Mouse (Mus musculus) cerebral cortex, adult 2 months (tissue): ENCODE results near the gene Pld5.

Source experiments
- WGBS: fragments of 180-500 bp; shearing (Covaris S2); methylation state at CpG from one replicate; pipeline ENCODE4 v1.1.7; 2018; 5-methylcytosine and 5-hydroxymethylcytosine counted together

Gene Pld5

DNA sequence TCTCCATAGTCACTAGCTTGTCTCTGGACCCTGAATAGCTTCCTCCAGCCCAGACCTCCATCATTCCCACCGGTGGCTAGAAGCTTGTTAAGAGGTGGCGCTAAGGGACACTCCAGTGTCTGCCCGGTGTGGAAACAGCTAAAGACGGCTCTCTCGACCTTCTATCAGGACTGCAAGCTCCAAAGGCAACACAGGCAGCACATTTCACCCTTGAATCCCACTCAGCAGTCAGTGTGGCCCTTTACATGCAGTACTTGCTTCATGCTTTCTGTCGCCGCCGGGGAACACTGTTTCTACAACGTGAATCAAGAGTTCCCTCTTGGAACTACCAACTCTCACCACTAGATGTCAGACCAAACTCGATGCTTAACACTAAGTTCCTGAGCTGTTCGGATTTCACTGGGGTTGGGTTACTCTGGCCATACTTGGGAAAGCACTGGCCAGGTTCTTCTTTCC, 338.8 kb downstream of the Pld5 start:
- 9% methylated on average over 11 of the region's 11 CpGs for WGBS

DNA sequence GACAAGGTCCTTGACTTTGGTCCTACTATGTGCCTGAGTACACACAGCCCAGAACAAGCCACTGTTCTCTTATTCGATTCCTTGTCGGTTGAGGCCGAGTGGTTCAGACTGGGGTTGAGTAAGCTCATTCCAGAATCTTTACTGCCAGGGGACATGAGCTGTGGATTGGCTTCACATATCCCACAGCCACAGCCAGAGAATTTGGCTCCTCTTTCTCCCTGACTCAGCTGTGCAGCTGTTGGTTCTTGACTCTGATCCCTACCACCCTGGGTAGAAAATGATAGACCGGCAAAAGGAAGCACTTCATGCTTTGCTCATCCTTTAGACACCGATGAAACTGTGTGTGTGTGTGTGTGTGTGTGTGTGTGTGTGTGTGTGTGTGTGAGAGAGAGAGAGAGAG, 343.7 kb downstream of the Pld5 start:
- 85% methylated on average over 5 of the region's 5 CpGs for WGBS

DNA sequence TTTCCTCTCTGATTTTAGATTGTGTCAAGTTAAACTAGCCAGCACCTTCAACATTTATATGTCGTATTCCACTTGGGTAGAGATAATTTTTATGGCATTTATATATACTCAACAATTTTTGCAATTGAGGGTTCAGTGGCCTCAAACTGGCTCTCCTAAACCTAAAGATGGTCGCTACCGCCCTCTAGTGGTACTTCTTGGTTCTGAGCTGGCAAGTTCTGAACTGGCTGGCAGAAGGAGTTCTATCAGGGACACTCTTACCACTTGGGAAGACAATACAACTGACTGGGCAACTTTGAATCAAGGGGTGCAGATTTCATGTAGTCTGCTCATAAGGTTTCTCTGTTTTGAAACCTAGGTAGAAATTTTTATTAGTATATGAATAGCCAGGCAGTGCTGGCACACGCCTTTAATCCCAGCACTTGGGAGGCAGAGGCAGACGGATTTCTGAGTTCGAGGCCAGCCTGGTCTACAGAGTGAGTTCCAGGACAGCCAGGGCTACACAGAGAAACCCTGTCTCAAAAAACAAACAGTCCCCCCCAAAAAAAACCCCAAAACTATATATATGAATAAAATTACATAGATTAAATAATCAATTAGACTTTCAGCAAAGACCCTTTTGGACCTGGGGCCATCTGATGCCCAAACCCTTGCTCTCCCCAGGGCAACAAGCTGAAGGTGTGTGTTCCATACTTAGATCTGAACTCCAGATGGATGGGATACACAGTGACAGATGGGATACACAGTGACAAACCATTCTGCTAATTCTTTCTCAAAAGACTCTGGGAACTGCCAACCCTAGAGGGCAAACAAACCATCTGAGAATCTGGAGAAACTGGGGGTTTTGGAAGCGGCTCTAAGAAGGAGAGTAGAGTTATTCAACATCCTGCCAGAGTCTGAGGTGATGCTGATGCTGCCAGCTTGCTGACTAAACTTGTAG, 351.0 kb downstream of the Pld5 start:
- 44% methylated on average over 7 of the region's 7 CpGs for WGBS

GRCm38 (mm10) chr1:175921091-175921490, 354.0 kb downstream of the Pld5 start:
- WGBS: 92% methylated on average over 8 of the region's 8 CpGs

DNA sequence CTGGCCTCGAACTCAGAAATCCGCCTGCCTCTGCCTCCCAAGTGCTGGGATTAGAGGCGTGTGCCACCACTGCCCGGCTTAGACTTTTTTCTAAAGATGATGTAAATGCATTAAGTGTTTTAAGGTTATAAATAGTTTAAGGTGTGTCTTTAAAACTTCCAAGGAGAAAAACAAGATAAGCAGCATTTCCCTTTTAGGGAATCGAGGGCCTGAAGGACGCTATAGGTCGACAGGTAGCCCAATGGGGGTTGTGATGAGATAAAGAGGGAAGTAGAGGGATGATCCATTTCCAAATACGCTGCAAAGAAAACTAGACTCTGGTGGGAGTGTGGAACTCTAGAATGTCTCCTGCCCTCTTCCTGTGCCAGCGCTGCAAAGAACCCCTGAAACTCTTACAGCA, 355.1 kb downstream of the Pld5 start, which contains the start of gene Gm38100:
Gene Gm38100 (plus strand): TSS at position 301 of the 400 bp plus-strand sequence.
- 90% methylated on average over 9 of the region's 9 CpGs for WGBS

DNA sequence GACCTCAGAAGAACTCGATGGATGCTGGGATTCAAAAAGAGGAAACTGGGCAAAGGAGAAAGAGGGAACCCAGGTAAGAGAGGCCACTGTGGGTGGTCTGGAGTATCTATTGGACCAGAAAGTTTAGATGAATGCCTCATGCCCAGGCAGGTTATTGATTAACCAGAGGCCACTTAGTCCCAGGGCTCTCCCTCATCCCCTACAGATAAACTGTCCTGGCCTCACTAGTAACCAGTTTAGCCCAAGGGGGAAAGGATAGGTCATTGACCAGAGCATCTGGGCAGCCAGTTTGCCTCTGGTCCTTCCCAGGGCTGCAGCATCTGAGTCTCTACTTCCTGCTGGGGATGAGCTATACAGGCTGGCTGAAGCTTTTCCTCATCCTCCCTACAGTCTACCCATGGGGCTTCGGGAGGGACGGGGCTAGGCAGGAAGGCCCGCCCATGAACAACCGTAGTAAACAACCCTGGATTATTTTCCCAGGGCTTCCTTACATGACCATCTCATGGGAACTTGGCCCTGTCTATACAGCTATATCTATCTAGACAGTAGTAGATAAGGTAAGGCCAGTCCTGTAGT, 361.3 kb downstream of the Pld5 start:
- WGBS: 77% methylated on average over 5 of the region's 5 CpGs
